Mouse (Mus musculus) MEL (cell line): ENCODE measurements around the gene Hacl1. TPM values are rescaled to one million over a fixed set of nuclear protein-coding genes. Genes with fewer than 3 reads are reported as not detected.

Experiments
- DNase-seq: peaks from one replicate; pipeline ENCODE4 v3.0.0; 2011; ENCODE audit warnings: low read depth, low spot score
- H3K27ac ChIP-seq: 2 replicates; pipeline ENCODE4 v1.5.1; 2012; ENCODE audit warnings: low read depth, mild to moderate bottlenecking, control low read depth, low read length, moderate library complexity; ENCODE audit not compliant: control insufficient read depth
- H3K27me3 ChIP-seq, 2 experiments: fragments of 150-350 bp in 1 of 2; sonication (generic) in 1 of 2; 2 replicates each; pipeline ENCODE4 v1.6.1; 2012; ENCODE audit warnings: low read length in 2 of 2, mild to moderate bottlenecking in 2 of 2, improper control_type of control experiment in 1 of 2, moderate library complexity in 1 of 2; ENCODE audit not compliant: insufficient read depth in 2 of 2, control insufficient read depth in 1 of 2
- H3K36me3 ChIP-seq, 2 experiments: 2 replicates each; pipeline ENCODE4 v1.6.1; 2012 to 2014; ENCODE audit warnings: low read length in 2 of 2, improper control_type of control experiment in 1 of 2, inconsistent platforms in 1 of 2, mild to moderate bottlenecking in 1 of 2; ENCODE audit not compliant: insufficient read depth in 2 of 2, control insufficient read depth in 1 of 2
- H3K4me1 ChIP-seq, 2 experiments: fragments of 150-350 bp in 1 of 2; sonication (generic) in 1 of 2; 2 replicates each; pipeline ENCODE4 v1.6.1; 2012; ENCODE audit warnings: low read length in 2 of 2, improper control_type of control experiment in 1 of 2, mild to moderate bottlenecking in 1 of 2; ENCODE audit not compliant: insufficient read depth in 2 of 2, control insufficient read depth in 1 of 2
- H3K4me3 ChIP-seq, 2 experiments: fragments of 150-350 bp in 1 of 2; sonication (generic) in 1 of 2; 2 replicates each; pipeline ENCODE4 v1.5.1; 2012; ENCODE audit warnings: low read depth in 2 of 2, low read length in 2 of 2, mild to moderate bottlenecking in 2 of 2, moderate library complexity in 2 of 2, control low read depth in 1 of 2, improper control_type of control experiment in 1 of 2; ENCODE audit not compliant: control insufficient read depth in 1 of 2, insufficient read depth in 1 of 2
- H3K79me2 ChIP-seq: 2 replicates; pipeline ENCODE4 v1.6.1; 2012; ENCODE audit warnings: mild to moderate bottlenecking, low read length, moderate library complexity; ENCODE audit not compliant: control insufficient read depth, poor library complexity, insufficient read depth
- H3K9ac ChIP-seq: 2 replicates; pipeline ENCODE4 v1.6.1; 2012; ENCODE audit warnings: low read depth, mild to moderate bottlenecking, control low read depth, low read length, moderate library complexity; ENCODE audit not compliant: control insufficient read depth, poor library complexity, severe bottlenecking
- H3K9me3 ChIP-seq: fragments of 150-350 bp; sonication (generic); replicated peaks from 2 replicates; pipeline ENCODE4 v1.6.1; 2012; ENCODE audit warnings: mild to moderate bottlenecking, low read length, improper control_type of control experiment, moderate library complexity; ENCODE audit not compliant: insufficient read depth
- BHLHE40 ChIP-seq: IDR thresholded peaks from 2 replicates; pipeline ENCODE4 v1.6.1; 2012; ENCODE audit warnings: low read depth, mild to moderate bottlenecking, inconsistent platforms, low read length, improper control_type of control experiment, borderline replicate concordance
- CTCF ChIP-seq, 3 experiments: IDR thresholded peaks in 2 of 3; conservative IDR thresholded peaks in 1 of 3; 2 replicates each; pipeline ENCODE4 v1.5.1; 2011 to 2012; ENCODE audit warnings: low read length in 3 of 3, low read depth in 2 of 3, mild to moderate bottlenecking in 2 of 3, improper control_type of control experiment in 1 of 3, inconsistent platforms in 1 of 3, mixed read lengths in 1 of 3, moderate library complexity in 1 of 3; ENCODE audit not compliant: control insufficient read depth in 1 of 3, insufficient read depth in 1 of 3, poor library complexity in 1 of 3, severe bottlenecking in 1 of 3
- ELF1 ChIP-seq: IDR thresholded peaks from 2 replicates; pipeline ENCODE4 v1.6.1; 2014; ENCODE audit warnings: low read depth, mild to moderate bottlenecking, inconsistent platforms, low read length, improper control_type of control experiment, moderate library complexity
- EP300 ChIP-seq, 2 experiments: IDR thresholded peaks; 2 replicates each; pipeline ENCODE4 v1.6.1; 2011; ENCODE audit warnings: improper control_type of control experiment in 2 of 2, low read length in 2 of 2, low read depth in 1 of 2, mild to moderate bottlenecking in 1 of 2
- ETS1 ChIP-seq: IDR thresholded peaks from 2 replicates; pipeline ENCODE4 v1.6.1; 2012; ENCODE audit warnings: low read depth, mild to moderate bottlenecking, inconsistent platforms, low read length, improper control_type of control experiment, moderate library complexity
- GATA1 ChIP-seq: IDR thresholded peaks from 2 replicates; pipeline ENCODE4 v1.6.1; 2011; ENCODE audit warnings: low read depth, low read length, improper control_type of control experiment
- MAFK ChIP-seq: IDR thresholded peaks from 2 replicates; pipeline ENCODE4 v1.6.1; 2011; ENCODE audit warnings: low read depth, mild to moderate bottlenecking, low read length, improper control_type of control experiment, borderline replicate concordance
- NELFE ChIP-seq: IDR thresholded peaks from 2 replicates; pipeline ENCODE4 v1.6.1; 2011; ENCODE audit warnings: low read depth, low read length, improper control_type of control experiment
- POLR2A ChIP-seq, 2 experiments: IDR thresholded peaks; 2 replicates each; pipeline ENCODE4 v1.6.1; 2011 to 2012; ENCODE audit warnings: low read length in 2 of 2, mild to moderate bottlenecking in 2 of 2, control low read depth in 1 of 2, improper control_type of control experiment in 1 of 2, low read depth in 1 of 2, moderate library complexity in 1 of 2; ENCODE audit not compliant: control insufficient read depth in 1 of 2, insufficient read depth in 1 of 2, poor library complexity in 1 of 2
- POLR2AphosphoS2 ChIP-seq: IDR thresholded peaks from 2 replicates; pipeline ENCODE4 v1.6.1; 2011; ENCODE audit warnings: low read length, improper control_type of control experiment
- POLR2AphosphoS5 ChIP-seq: IDR thresholded peaks from 2 replicates; pipeline ENCODE4 v1.6.1; 2012; ENCODE audit warnings: low read depth, borderline replicate concordance, mild to moderate bottlenecking, inconsistent platforms, low read length, moderate library complexity, mixed read lengths
- RCOR1 ChIP-seq: IDR thresholded peaks from 2 replicates; pipeline ENCODE4 v1.6.1; 2012; ENCODE audit warnings: low read depth, mild to moderate bottlenecking, inconsistent platforms, low read length, improper control_type of control experiment
- SMC3 ChIP-seq: IDR thresholded peaks from 2 replicates; pipeline ENCODE4 v1.6.1; 2011; ENCODE audit warnings: low read depth, low read length, improper control_type of control experiment
- TAL1 ChIP-seq: IDR thresholded peaks from 2 replicates; pipeline ENCODE4 v1.6.1; 2012; ENCODE audit warnings: mild to moderate bottlenecking, inconsistent platforms, low read length, moderate library complexity, mixed read lengths
- TCF12 ChIP-seq: IDR thresholded peaks from 2 replicates; pipeline ENCODE4 v1.6.1; 2014; ENCODE audit warnings: low read depth, mild to moderate bottlenecking, inconsistent platforms, low read length, improper control_type of control experiment, moderate library complexity
- UBTF ChIP-seq: IDR thresholded peaks from 2 replicates; pipeline ENCODE4 v1.6.1; 2012; ENCODE audit warnings: low read depth, mild to moderate bottlenecking, inconsistent platforms, low read length, improper control_type of control experiment, moderate library complexity, borderline replicate concordance; ENCODE audit not compliant: insufficient read depth
- USF1 ChIP-seq: IDR thresholded peaks from 2 replicates; pipeline ENCODE4 v1.6.1; 2014; ENCODE audit warnings: low read depth, mild to moderate bottlenecking, inconsistent platforms, low read length, improper control_type of control experiment, moderate library complexity
- ZC3H11A ChIP-seq: IDR thresholded peaks from 2 replicates; pipeline ENCODE4 v1.6.1; 2012; ENCODE audit warnings: low read depth, mild to moderate bottlenecking, inconsistent platforms, low read length, improper control_type of control experiment
- polyA plus RNA-seq, 2 experiments: library from polyadenylated mRNA; stranded (reverse) in 1 of 2; unstranded in 1 of 2; fragments of >175 nt in 1 of 2; fragments of >200 nt in 1 of 2; gene quantifications; 2 replicates each; pipeline versions ENCODE4 v1.2.1 to v1.2.4; 2012; ENCODE audit warnings: low replicate concordance in 2 of 2, low read depth in 1 of 2; ENCODE audit not compliant: insufficient read length in 2 of 2, insufficient read depth in 1 of 2, missing spikeins in 1 of 2
- total RNA-seq: library from RNA; depleted of rRNA; stranded (reverse); fragments of 300-350 nt; gene quantifications from 2 replicates; pipeline ENCODE4 v1.2.3, GENCODE M21; 2012

The Hacl1 gene
- total and polyA plus RNA-seq, 3 experiments: 7.7 to 13.3 TPM; not detected in 1

- TF ChIP-seq BHLHE40 (peak; percentile 84), SMC3 (no peak), USF1 (peak; percentile 88), NELFE (peak; percentile 94)
- TF ChIP-seq, all 39 proteins: peak for 26
Measured at GRCm38 (mm10) chr14:31653101-31653875, 12.2 kb upstream of the Hacl1 start (continued).

DNA sequence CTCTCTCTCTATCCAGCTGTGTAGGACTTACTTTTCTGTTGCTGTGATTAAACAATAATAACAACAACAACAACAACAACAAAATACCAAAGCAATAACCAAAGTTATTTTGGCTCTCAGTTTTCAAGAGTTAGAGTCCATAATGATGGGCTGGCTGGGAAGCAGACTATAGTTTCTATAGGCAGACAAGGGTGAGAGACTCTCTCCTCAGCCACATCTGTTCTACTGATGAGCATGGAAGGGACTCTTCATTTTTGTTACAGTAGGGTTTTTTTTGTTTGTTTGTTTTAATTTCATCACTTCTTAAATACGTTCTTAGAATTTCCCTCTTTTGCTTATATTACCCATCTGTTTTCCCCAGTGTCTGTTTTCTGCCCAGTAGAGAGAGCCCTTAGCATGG lies 11.5 kb upstream of the Hacl1 start:
- TF ChIP-seq CTCF (IDR thresholded peaks at IDR 0.05 in 2 of 3, conservative IDR thresholded peaks at IDR 0.05 in 1 of 3; ENCODE audit: control insufficient read depth in 1 of 3, insufficient read depth in 1 of 3, low read depth in 2 of 3, low read length in 3 of 3, poor library complexity in 1 of 3, severe bottlenecking in 1 of 3) (no peak), POLR2A (IDR thresholded peaks at IDR 0.05; ENCODE audit: control insufficient read depth in 1 of 2, insufficient read depth in 1 of 2, low read depth in 1 of 2, low read length in 2 of 2, poor library complexity in 1 of 2) (peak in 1 of 2 experiments; percentile 39; a peak in 1 of 4 replicates), POLR2AphosphoS2 (peak; percentile 85; the same call in 1 of the 2 replicates), POLR2AphosphoS5 (peak; percentile 85; the same call in 1 of the 2 replicates), SMC3 (0 out of 2 replicates have a peak, but pooled peaks have one; percentile 7), UBTF (no peak)
- TF ChIP-seq, all 39 proteins: peak for 4
- DNase-seq: no peak
- H3K36me3 ChIP-seq: peaks cover 0 to 33% of the 10 kb centered on the region in 2 experiments; a peak in 2 of 4 replicates
- H3K79me2 ChIP-seq: peaks cover 7% of the 10 kb centered on the region
- H3K27me3 ChIP-seq: no peaks in the 10 kb centered on the region
- H3K4me3 ChIP-seq: no peak overlapping the region
- H3K4me1 ChIP-seq: peaks cover 12 to 33% of the 10 kb centered on the region in 2 experiments
- peak overlapping the region; percentile 91 for H3K27ac ChIP-seq
- peak overlapping the region; percentile 38 for H3K9ac ChIP-seq
- H3K9me3 ChIP-seq: no peaks in the 10 kb centered on the region

GRCm38 (mm10) chr14:31652106-31652505 lies 11.0 kb upstream of the Hacl1 start:
- peaks cover 0 to 30% of the 10 kb centered on the region in 2 experiments; a peak in 2 of 4 replicates for H3K36me3 ChIP-seq
- peaks cover 7% of the 10 kb centered on the region for H3K79me2 ChIP-seq
- TF ChIP-seq TCF12 (peak; percentile 21; the same call in 1 of the 2 replicates), GATA1 (0 out of 2 replicates have a peak, but pooled peaks have one; percentile 8), EP300 (IDR thresholded peaks at IDR 0.05; ENCODE audit: low read depth in 1 of 2, low read length in 2 of 2) (peak; percentile 34 to 50; a peak in 2 of 4 replicates), TAL1 (peak; percentile 15; the same call in 1 of the 2 replicates), ETS1 (peak; percentile 86), MAFK (no peak), POLR2AphosphoS2 (no peak), USF1 (no peak), ELF1 (no peak), POLR2A (IDR thresholded peaks at IDR 0.05; ENCODE audit: control insufficient read depth in 1 of 2, insufficient read depth in 1 of 2, low read depth in 1 of 2, low read length in 2 of 2, poor library complexity in 1 of 2) (peak in 1 of 2 experiments; percentile 44; a peak in 2 of 4 replicates), RCOR1 (0 out of 2 replicates have a peak, but pooled peaks have one; percentile 18), ZC3H11A (no peak)
- H3K9me3 ChIP-seq: no peaks in the 10 kb centered on the region
- H3K4me1 ChIP-seq: peaks cover 8 to 30% of the 10 kb centered on the region in 2 experiments
- peak overlapping the region; percentile 38 for H3K9ac ChIP-seq
- peak overlapping the region; percentile 91 for H3K27ac ChIP-seq
- H3K27me3 ChIP-seq: no peaks in the 10 kb centered on the region
- H3K4me3 ChIP-seq: no peak overlapping the region
- peak; percentile 57 for DNase-seq
